Mouse (Mus musculus): ENCODE data around the gene Treh. TPM values are rescaled to one million over a fixed set of nuclear protein-coding genes. Genes with fewer than 3 reads are reported as not detected.
"Not testable (repeated sequence)": the region's sequence is repeated elsewhere in the genome, so short reads cannot be mapped to it uniquely, and the experiment has no call there.

Treh gene
- not detected for total RNA-seq (2021)
- long read RNA-seq, experiment 1 = 0 reads
- long read RNA-seq, experiment 2 = 0 reads

DNA sequence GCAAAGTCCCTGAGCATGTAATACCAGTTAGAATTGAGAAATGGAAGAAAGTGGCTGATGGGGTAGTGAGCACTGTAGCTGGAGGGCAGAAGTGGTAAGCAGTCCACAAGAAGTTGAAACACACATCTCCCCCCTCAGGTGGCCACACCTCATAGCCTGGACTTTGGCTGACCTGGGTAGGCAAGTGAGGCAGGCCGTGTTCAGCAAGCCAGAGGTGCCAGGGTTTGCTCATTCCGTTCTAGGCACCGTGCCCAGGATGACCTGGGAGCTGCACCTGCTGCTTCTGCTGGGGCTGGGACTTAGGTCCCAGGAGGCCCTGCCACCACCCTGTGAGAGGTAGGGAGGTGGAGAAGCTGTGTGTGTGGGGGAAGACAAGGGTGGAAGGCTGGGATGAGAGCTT lies at the start of gene Treh:
Gene Treh (plus strand): TSS at position 229 of the 400 bp plus-strand sequence.
- no peak for DNase-seq

DNA sequence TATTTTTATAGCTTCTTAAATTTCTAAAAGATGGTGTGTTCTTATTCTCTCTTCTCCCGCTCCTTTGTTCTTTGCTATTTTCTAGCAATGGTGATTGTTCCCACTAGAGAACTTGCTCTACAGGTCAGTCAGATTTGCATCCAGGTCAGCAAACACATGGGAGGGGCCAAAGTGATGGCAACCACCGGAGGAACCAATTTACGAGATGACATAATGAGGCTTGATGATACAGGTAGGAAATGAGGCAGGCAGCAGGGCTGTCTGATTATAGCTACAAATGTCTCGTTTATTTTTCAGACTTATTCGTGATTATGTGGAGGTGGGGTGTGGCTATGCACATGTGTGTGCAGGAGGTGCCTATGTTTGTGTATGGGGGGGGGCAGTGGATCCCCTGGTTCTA lies 48.6 kb upstream of the Treh start:
- no peak for DNase-seq

DNA sequence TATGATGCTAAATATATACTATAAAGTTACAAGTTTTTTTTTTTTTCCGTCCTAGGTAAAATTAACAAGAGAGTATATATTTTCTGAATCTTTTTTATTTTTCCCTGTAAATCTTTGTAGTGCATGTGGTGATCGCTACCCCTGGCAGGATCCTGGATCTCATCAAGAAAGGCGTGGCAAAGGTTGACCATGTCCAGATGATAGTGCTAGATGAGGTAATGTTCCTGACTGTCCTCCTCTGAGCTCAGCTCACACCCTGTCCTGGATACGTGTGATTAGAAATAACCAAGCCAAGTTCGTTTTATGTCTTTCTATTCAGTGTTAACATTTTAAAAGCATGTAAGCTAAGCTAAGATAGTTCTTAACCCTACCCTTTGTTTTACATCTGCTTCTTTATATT lies 46.8 kb upstream of the Treh start:
- no peak for DNase-seq

DNA sequence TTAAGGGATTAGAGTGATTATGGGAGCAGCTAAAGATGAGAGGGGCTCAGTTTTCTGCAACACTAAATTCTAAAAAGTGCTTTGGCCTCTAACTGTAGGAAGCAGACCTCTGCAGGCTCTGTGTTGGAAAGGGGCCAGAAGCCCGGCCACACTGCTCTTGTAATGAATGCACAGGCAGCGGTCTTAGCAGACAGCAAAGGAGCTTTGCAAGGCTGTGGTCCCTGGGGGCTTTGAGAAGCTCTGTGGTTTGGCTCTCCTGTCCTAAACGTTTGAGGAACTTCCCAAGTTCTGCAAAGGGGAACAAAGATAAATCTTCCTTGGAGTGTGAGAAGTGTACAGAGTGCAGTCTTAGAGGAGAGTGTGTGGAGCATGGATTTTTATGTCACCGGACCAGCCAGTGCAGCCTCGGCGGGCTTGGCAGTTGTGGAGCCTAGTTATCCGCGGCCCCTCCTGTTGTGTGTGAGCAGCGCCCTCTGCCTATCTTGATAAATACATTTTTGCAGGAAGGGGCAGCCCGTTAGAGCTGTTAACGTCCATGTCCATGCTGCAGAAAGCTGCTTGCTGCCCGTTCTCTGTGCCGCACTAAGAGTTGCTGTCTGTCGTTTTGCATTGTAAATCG lies 35.4 kb upstream of the Treh start:
- DNase-seq = peak; percentile 71

DNA sequence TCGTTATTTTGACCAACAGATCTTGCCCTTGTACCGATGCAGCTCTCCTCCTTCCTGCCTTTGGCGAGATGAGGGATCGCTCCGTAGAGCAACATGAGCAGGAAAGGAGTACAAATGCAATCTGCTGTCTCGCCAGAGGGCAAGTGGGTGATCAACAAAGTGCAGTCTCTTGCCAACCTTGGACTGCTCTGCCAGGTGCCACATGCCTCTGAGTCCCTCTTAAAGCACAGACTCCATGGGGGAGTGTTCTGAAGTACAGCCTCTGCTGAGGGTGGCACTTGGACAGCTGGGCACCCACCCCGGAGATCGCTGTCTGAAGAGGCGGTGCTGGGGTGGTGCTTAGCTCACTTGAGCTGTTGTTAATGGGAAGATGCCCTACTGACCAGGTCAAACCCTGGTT lies 34.3 kb upstream of the Treh start:
- DNase-seq = peak; percentile 48

DNA sequence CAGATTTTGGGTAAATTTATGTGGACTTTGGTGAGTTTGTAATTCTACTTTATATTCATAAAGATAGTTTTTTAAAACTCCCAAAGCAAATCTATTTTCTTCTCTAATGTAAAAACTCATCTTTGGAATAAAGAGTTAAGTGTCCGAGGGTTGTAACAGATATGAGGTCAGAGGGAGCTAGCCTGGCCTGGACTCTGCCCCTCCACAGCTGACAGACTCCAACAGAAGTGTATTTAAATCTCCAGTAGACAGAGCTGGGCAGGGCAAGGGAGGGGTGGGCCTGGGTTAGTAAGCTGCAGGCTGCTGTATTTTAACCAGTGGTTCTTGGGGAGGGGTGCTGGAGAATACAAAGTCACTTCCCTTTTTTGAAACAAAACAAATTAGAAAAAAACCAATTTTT lies 33.0 kb upstream of the Treh start:
- not testable (repeated sequence) for DNase-seq

DNA sequence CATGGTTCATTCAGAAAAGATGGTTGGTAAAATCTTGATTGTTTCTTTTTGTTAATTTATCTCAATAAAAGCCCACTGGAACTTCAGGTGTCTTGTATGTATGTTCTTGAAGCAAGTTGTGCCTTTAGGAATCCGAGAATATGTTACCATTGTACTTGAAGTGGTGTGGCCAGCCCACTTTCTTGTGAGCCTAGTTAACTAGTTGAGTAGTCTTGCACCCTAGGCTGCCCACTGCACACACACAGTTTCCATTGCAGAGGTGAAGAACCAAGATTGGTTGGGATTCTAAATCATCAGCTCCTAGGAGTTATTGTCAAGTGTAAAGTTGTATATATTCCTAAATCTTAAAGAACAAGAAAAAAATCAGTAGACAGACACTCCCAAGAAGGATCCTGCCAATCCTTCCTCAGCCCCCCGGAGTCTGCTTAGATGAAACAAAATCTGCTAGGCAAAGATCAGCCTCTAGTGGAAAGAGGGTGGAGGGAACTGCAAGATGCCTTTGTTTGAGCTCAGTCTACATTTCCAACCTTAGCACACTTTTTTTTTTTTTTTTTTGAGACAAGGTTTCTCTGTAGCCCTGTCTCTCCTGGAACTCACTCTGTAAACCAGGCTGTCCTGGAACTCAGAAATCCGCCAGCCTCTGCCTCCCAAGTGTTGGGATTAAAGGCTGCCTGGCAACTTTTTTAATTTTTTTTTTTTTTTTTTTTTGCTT lies 32.2 kb upstream of the Treh start:
- no peak for DNase-seq

DNA sequence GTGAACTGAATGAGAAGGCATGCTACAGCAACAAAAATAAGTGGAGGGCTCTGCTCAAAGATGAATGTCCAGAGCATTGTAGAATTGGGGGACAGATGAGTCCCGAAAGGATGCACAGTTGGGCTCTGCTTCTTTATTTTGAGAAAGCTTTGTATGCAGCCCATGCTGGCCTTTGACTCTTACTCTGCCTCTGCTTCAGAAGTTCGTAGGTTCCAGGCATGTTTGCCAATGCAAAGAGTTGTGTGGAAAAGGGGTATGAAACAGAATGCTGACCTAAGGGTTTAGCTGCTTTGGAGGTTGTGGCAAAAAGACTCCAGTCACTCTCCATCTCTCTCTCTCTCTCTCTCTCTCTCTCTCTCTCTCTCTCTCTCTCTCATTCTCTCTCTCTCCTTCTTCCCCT lies 31.4 kb upstream of the Treh start:
- DNase-seq = no peak

DNA sequence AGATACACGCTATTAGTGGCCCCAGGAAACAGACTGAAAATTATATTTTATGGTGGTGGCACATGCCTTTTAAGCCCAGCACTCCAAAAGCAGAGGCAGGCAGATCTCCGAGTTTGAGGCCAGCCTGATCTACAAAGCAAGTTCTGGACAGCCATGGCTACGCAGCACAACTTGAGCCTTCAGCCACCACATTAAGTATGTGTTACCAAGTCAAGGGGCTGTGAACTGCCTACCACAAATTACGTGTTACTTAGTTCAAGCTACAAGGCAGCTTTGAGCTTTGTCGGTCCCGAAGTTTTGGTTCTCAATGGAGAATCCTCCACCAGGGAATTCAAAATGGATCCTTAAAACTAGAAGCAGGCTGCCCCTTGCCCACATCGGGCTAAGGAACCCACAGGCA lies 29.9 kb upstream of the Treh start:
- DNase-seq = no peak

DNA sequence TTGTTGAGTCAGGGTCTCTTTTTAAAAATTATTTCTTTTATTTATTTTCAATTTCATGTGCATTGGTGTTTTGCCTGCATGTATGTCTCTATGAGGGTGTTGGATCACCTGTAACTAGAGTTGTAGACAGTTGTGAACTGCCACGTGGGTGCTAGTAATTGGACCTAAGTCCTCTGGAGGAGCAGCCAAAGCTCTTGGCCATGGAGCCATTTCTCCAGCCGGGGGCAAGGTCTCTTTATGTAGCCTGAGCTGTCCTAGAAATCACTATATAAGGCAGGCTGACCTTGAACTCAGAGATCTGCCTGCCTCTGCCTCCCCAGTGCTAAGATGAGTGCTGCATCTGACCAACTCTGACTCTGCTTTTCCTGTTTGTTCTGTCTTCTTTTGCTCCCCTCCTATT lies 28.8 kb upstream of the Treh start:
- no peak for DNase-seq

DNA sequence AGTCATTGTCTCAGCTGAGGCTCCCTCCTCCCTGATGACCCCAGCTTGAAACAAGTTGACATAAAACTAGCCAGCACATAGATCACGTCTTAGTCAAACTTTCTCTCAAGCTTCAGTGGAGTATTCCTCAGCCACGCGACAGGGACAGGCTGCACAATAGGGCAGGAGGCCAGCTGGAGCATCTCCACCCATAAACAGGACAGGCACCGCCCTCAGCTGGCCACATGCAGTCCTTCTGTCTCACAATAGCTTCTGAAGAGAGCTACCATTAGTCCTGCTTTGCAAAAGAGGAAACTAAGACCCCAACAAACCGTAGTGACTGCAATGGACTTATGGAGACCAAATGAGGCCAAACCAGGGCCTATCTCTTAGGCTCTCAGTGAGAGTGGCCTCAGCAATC lies 27.6 kb upstream of the Treh start:
- peak; percentile 65 for DNase-seq

DNA sequence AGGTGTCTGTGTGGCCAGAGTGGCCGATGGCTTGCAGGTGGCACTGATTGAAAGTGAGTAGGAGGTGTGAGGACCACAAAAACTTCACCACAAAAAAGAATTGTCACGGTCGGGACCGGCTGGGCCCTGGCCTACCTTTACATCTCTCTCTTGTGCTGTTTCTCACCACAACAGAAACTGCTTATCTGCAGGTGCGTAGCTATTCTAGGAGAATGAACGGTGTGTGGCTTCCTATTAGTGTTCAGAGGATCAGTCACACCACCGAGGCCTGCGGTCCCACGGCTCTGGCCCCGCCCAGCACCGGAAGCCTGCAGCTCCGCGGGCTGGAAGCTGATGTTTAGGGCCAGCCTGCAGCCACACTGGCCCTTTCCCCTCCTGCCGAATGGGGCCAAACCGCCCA lies 27.1 kb upstream of the Treh start:
- DNase-seq = no peak

DNA sequence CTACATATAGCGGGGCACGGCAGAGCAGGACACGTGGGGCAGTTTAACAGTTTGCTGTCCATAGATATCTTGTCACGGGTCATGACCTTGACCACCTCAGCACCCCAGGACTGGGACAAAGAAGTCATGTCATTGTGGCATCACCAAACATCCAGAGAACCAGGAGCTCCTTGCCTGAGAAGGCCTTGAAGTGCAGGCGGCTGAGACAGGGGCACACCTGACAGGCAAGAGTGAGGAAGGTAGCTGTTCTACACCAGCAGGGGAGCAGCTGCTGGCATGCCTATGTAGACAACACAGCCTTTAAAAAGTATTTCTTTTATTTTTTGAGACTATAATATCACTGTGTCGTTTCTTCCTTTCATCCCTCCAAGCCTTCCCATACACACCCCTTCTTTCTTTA lies 26.7 kb upstream of the Treh start:
- DNase-seq = no peak

DNA sequence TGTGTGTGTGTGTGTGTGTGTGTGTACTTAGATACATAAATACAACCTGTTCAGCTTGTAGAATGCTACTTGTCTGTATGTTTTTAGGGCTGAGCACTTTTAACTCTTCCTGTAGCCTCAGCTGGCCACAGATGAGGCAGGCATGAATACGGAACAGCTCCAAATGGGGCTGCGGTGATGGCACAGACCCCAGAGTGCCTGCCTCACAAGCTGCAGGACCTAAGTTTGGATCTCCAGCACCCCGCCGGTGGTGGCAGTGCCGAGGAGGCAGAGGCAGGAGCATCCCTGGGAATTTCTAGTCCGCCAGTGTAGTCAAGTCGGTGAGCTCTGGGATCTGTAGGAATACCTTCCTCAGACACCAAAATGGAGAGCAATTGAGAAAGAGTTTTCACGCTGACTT lies 26.0 kb upstream of the Treh start:
- no peak for DNase-seq

DNA sequence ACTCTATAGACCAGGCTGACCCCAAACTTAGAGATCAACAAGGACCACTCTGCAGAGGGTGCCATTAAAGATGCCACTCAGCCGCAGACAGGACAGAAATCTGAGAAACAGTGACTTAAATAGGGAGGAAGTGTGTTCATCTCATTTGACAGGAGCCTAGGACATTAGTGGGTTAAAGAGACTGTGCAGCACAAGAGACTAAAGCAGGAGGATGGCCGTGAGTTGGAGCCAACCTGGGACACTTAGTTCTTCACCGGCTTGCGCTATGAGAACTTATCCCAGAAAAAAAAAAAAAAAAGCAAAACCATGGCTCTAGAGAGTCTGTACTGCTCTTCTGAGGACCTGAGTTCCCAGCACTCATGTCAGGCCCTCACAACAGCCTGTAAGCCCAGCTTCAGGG lies 25.4 kb upstream of the Treh start:
- DNase-seq = no peak

DNA sequence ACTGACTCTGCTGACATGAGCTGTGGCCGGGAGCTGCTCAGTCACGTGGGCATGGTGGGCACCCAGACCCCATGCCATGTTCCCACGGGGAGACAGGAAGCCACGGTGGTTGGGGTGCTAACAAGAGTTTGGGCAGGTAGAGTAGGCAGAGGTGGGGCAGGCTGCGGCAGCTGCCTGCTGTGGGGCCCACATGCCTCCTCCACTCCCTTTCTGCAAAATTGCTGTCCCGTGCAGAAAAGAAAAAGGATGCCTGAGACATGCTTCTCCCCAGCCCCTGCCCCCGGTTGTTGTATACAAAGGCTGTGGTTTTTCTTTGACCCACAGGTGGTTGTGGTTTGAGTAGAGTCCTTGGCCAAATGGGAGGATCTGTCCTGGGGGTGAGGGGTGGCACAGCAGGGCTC lies 24.2 kb upstream of the Treh start:
- DNase-seq = no peak

DNA sequence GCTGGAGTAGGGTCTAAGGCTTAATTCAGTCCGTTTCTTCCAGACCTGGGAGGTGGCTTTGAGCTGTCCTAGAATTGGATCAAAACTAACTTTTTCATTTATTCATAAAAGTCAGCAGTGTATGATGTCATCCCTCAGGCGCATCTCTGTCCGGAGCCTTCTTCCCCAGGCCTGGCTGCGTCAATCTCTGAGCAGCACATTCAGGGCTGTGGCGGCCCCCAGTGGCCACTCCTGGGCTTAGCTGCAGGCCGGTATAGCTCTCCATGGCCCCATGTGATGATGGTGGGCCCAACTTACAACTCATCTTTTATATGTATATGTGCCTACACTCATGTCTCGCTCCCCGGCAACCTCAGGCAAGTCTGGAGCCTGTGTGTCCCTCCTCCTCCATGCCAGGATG lies 21.0 kb upstream of the Treh start:
- DNase-seq = peak; percentile 88

DNA sequence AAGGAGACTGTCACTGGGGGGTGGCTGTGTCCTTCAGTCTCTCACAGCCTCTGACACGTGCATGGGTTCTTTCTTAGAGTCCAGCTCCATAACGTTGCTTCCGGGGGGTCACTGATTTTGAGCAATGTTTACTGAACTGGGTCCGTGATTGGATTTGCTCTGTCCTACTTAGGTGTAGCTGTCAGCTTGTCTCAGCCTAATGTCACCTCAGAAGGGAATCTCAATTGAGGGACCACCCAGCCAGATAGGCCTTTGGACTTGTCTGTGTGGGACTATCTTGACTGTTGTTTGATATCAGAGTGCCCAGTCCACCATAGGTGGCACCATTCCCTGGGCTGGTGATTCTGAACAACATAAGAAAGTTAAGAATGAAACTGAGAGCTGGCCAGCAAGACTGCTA lies 19.1 kb upstream of the Treh start:
- DNase-seq = no peak

DNA sequence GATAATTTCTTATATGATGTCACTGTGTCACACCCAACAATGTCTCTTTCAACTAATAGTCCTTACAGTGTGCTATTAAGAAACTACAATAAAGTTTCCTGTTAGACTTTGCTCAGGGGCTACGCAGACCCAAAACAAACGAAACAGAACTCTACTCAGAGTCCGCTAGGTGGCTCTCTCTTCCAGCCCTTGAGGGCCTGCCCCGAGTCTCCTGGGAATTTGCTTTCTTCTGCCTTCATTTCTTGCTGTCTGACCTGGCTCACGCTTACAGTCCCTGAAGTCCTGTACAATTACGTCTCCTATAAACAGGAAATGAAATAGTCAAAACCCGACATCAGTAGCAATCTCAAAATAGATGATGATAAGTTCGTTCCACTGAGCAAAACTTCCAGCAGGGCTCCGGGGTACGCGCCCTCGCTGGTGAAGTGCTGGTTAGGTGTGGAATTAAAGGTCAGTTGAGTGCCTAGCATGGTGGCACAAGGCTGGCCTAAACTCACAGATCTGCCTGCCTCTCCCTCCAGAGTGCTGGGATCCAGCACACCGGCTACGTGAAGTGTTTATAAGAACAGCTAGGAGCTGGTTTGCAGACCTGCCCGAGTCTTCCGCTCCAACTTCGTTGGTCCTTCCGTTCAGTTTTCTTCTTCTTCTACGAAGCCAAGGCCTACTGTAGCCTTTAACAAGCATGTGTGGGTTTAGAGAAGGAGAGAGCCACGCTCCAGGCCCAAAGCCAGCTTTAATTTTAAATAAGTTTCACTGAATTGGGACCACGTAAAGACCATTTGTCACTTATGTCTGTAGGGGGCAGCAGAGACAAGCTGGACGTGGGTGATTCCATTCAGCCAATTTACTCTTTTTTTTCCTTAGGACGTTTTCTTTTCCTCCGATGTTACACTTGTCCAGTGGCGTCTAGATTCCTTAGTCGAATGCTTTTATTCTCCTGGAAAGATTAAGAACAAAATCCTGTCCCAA lies 17.7 kb upstream of the Treh start:
- DNase-seq = peak; percentile 76

DNA sequence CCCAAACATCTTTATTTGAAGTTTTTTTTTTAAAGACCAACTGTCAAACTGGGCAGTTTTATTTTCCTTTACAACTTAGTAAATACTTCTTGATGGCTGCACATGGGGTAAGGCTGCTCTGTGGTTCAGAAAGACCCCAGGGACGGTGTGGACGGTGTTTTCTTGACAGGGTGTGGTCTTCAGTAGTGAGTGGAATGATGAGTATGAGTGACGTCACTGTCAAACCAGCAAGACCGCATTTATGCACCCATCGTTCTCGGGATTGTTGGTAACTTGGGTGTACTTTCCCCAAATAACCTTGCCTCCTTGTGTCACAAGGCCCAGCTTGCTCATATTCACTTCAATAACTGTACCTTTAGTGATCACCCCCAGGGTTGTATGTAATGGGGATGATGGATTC lies 9.3 kb upstream of the Treh start:
- DNase-seq = no peak

DNA sequence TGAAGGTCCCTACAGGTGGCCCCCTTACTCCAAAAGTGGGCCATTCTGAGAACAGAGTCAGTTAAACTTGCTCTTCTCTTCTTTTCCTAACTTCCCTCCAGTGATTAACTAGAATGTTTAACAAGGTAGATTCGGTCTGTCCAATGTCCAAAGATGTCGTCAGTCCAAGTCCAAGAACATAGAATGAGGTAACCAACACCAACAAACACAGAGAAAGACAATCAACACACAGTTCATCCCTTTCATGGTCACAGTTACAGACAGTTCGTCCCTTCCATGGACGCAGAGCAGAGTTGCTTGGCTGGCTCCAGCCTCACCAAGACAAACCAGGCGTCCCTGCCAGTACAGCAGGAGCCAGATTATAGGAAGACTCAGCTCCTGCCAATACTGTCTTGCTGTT lies 1.6 kb upstream of the Treh start:
- no peak for DNase-seq

DNA sequence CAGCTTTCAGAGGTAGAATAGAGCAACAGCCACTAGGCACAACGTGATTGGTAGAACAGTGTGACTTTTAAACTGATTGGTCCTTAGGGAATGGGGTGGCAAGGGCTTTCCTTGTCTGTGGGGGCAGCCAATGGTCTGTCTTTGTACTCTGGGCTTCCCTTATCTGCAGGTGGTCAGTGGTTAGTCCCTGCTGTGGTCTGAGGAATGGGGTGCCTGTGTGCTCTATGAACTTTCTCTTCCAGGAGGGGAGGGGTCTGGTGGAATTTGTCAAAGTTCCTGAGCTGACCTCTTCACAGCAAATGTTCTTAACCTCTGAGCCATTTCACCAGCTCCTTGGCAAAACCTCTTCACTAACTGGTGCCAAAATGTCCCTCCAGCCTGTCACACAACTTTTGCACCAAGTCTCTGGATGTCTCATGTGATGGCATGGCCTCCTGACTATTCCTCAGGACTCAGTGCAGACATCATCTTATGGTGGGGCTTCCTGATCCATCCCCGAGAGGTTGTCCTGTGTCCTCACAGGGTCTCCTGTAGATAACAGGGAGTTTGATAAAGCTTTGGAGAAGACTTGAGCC lies 655 bp upstream of the Treh start:
- no peak for DNase-seq

All from adrenal gland, postnatal 10 days (tissue).